Mouse (Mus musculus): ENCODE measurements around the gene Pfn3.

DNA sequence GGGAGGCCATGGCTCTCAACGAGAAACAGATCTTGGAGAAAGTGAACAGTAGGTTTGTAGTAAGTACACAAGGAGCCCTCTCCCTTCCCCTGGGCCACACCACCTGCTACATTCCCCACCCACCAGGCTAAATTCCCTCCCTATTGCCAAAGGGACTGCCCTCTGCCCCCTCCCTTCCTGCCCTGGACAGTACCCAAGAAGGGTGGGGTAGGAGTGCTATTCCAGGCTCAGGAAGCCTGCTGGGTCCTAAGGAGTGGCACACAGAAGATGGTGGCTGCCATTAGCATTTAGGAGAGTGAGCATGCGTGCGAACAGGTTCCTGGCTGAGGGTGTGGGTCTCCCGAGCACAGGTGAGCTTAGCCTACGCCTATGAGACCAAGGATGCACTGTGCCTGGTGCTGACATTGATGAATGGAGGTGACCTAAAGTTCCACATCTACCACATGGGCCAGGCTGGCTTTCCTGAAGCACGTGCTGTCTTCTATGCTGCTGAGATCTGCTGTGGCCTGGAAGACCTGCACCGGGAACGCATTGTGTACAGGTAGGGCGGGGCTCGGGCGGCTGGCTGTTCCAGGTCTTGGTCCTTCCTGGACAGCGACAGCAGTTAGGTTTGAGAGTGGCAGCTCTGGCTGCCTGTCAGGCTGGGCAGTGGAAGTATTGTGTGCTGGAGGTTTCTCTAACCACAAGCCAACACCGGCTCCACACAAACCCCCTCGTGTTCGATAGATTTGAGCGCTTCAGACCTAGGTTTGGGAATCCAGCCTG, 36.9 kb upstream of the Pfn3 start:
- TF ChIP-seq GATA1 (IDR thresholded peaks at IDR 0.05; ENCODE audit: low read length) (no peak), TAL1 (IDR thresholded peaks at IDR 0.05; ENCODE audit: low read length) (no peak)
